Mouse (Mus musculus) spleen, adult 2 months (tissue): Measurements from ENCODE around the gene Smyd5. TPM values are rescaled to one million over a fixed set of nuclear protein-coding genes. Genes with fewer than 3 reads are reported as not detected.
A peak's percentile ranks its signal among the peaks of the same experiment; 100 is the strongest.

Source experiments
- DNase-seq, 2 experiments: peaks; one replicate each; pipeline versions ENCODE4 v3.0.0 to v3.0.0-alpha.2; 2012 to 2021; ENCODE audit warnings: low spot score in 2 of 2, low read depth in 1 of 2
- H3K27ac ChIP-seq: fragments of 200-500 bp; 2 replicates; pipeline ENCODE4 v1.5.1; 2012; ENCODE audit warnings: low read length, inconsistent platforms; ENCODE audit not compliant: insufficient read depth
- H3K27me3 ChIP-seq: fragments of 200-500 bp; 2 replicates; pipeline ENCODE4 v1.6.1; 2012; ENCODE audit warnings: mild to moderate bottlenecking, moderate library complexity, low read length, inconsistent platforms; ENCODE audit not compliant: control insufficient read depth, insufficient read depth
- H3K36me3 ChIP-seq: fragments of 200-500 bp; 2 replicates; pipeline ENCODE4 v1.6.1; 2012; ENCODE audit warnings: mild to moderate bottlenecking, low read length, inconsistent platforms; ENCODE audit not compliant: control insufficient read depth, insufficient read depth
- H3K4me1 ChIP-seq: fragments of 200-500 bp; 2 replicates; pipeline ENCODE4 v1.6.1; 2011; ENCODE audit warnings: inconsistent platforms; ENCODE audit not compliant: control insufficient read depth, insufficient read depth, insufficient read length
- H3K4me3 ChIP-seq: fragments of 200-500 bp; 2 replicates; pipeline ENCODE4 v1.5.1; 2011; ENCODE audit warnings: mild to moderate bottlenecking, inconsistent platforms; ENCODE audit not compliant: insufficient read depth, insufficient read length; ENCODE audit errors: extremely low read depth
- CTCF ChIP-seq: fragments of 200-500 bp; IDR thresholded peaks from 2 replicates; pipeline ENCODE4 v1.5.1; 2011; ENCODE audit warnings: mild to moderate bottlenecking, inconsistent platforms; ENCODE audit not compliant: insufficient read depth, insufficient read length, insufficient replicate concordance; ENCODE audit errors: extremely low read depth
- POLR2A ChIP-seq: fragments of 200-500 bp; IDR thresholded peaks from 2 replicates; pipeline ENCODE4 v1.6.1; 2011; ENCODE audit warnings: low read depth, low read length, inconsistent platforms
- WGBS: fragments of 180-500 bp; shearing (Covaris S2); methylation state at CpG from one replicate; pipeline ENCODE4 v1.1.7; 2018; 5-methylcytosine and 5-hydroxymethylcytosine counted together
- polyA plus RNA-seq: library from polyadenylated mRNA; depleted of rRNA; stranded (reverse); fragments of >200 nt; gene quantifications from 2 replicates; pipeline ENCODE4 v1.2.3, GENCODE M21; 2012; rRNA removed

Smyd5 gene
- 21.7 and 25.5 TPM in 2 replicates for polyA plus RNA-seq

DNA sequence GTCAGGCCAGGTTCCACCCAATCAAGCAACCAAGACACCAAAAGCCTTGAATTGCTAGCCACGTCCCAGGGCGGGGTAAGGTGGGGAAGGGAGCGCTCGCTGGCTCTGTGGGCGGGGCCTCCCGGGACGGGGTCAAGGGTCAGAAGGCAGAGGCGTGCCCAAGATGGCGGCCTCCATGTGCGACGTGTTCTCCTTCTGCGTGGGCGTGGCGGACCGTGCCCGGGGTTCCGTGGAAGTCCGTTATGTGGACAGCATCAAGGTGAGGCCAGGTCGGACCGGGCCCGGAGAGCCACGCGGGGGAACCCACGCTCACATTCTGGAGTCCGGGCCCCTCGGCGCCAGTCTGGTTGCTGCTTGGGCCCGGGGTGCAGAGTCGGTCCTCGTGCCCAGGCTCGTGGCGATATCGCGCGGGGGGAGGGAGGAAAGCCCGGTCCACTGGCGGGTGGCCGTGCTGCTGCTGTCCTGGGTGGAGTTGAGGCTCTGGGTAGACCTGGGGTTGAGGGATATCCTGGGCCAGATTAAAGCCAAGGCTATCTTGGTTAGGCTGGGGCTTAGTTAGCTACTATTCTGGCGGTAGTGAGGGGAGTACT is at the start of gene Smyd5:
Smyd5 (plus strand) TSS at position 148 of the 590 bp plus-strand sequence.
- Histone ChIP-seq H3K27ac (0 out of 2 replicates have a peak within 1 kb of the TSS, but pooled peaks have one; percentile 3), H3K4me1 (peaks cover 8% of the 10 kb centered on the region; the same call in 1 of the 2 replicates), H3K36me3 (no peaks in the 10 kb centered on the region), H3K4me3 (peak within 1 kb of the TSS; percentile 99), H3K27me3 (no peaks in the 10 kb centered on the region)
- under 1% methylated on average over 39 of the region's 39 CpGs for WGBS
- TF ChIP-seq POLR2A (no peak), CTCF (no peak)
- peak; percentile 57 to 87 for DNase-seq

- H3K27ac ChIP-seq = no peak overlapping the region
- H3K36me3 ChIP-seq = no peaks in the 10 kb centered on the region
- no peak for DNase-seq
- no peak for TF ChIP-seq POLR2A
- TF ChIP-seq CTCF = no peak
- H3K4me3 ChIP-seq = no peak overlapping the region
- H3K27me3 ChIP-seq = no peaks in the 10 kb centered on the region; the same call in 1 of the 2 replicates
- H3K4me1 ChIP-seq = peaks cover 6% of the 10 kb centered on the region; the same call in 1 of the 2 replicates
- WGBS = 72% methylated on average over 2 of the region's 2 CpGs
Observed at GRCm38 (mm10) chr6:85382791-85383190, 49.0 kb upstream of the Smyd5 start.

GRCm38 (mm10) chr6:85388608-85389007 is 43.2 kb upstream of the Smyd5 start:
- no peak for DNase-seq
- Histone ChIP-seq H3K4me1 (no peaks in the 10 kb centered on the region), H3K27ac (no peak overlapping the region), H3K27me3 (no peaks in the 10 kb centered on the region), H3K36me3 (no peaks in the 10 kb centered on the region), H3K4me3 (no peak overlapping the region)
- WGBS = 68% methylated on average over 5 of the region's 5 CpGs
- TF ChIP-seq CTCF (no peak), POLR2A (no peak)

DNA sequence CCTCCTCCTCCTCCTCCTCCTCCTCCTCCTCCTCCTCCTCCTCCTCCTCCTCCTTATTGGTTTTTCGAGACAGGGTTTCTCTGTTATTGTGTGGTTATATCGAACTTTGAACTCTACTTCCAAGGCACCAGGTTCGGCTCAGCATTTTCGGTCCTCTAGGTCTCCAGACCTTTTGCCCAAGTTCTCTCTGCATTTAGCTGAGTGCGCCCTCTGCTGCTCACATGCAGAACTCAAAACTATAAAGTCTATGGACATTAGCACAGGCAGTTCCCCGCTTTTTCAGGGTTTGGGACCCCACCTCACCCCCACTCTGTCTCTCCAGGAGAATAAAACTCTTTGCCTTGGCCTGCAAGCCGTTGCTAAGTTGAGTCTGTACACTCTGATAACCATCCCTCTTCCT is 40.0 kb upstream of the Smyd5 start:
- Histone ChIP-seq H3K27me3 (no peaks in the 10 kb centered on the region), H3K27ac (no peak overlapping the region), H3K4me1 (no peaks in the 10 kb centered on the region), H3K36me3 (no peaks in the 10 kb centered on the region), H3K4me3 (no peak overlapping the region)
- DNase-seq = peak; percentile 32 to 63
- TF ChIP-seq CTCF (peak; percentile 60; the same call in 1 of the 2 replicates), POLR2A (no peak)
- 15% methylated on average over 6 of the region's 7 CpGs for WGBS

GRCm38 (mm10) chr6:85395360-85395759 is 36.4 kb upstream of the Smyd5 start:
- DNase-seq = no peak
- Histone ChIP-seq H3K4me1 (no peaks in the 10 kb centered on the region), H3K4me3 (no peak overlapping the region), H3K27ac (no peak overlapping the region), H3K36me3 (no peaks in the 10 kb centered on the region), H3K27me3 (no peaks in the 10 kb centered on the region)
- TF ChIP-seq POLR2A = no peak
- no peak for TF ChIP-seq CTCF
- 84% methylated on average over 2 of the region's 2 CpGs for WGBS

GRCm38 (mm10) chr6:85397165-85397564 is 34.6 kb upstream of the Smyd5 start:
- Histone ChIP-seq H3K4me3 (no peak overlapping the region), H3K4me1 (no peaks in the 10 kb centered on the region), H3K36me3 (no peaks in the 10 kb centered on the region), H3K27ac (no peak overlapping the region), H3K27me3 (no peaks in the 10 kb centered on the region)
- TF ChIP-seq CTCF (peak; percentile 42; the same call in 1 of the 2 replicates), POLR2A (no peak)
- DNase-seq = peak in 1 of 2 experiments; percentile 18
- WGBS = 6% methylated on average over 1 of the region's 1 CpGs

- no peaks in the 10 kb centered on the region for H3K36me3 ChIP-seq
- no peak overlapping the region for H3K27ac ChIP-seq
- 57% methylated on average over 5 of the region's 5 CpGs for WGBS
- DNase-seq = no peak
- H3K4me1 ChIP-seq = no peaks in the 10 kb centered on the region
- no peak overlapping the region for H3K4me3 ChIP-seq
- no peaks in the 10 kb centered on the region for H3K27me3 ChIP-seq
- no peak for TF ChIP-seq POLR2A
- no peak for TF ChIP-seq CTCF
Observed at GRCm38 (mm10) chr6:85399715-85400114, 32.1 kb upstream of the Smyd5 start.
